Mouse (Mus musculus): ENCODE results near the gene Espnl.
A peak's percentile ranks its signal among the peaks of the same experiment; 100 is the strongest.

Espnl gene

GRCm38 (mm10) chr1:91380453-91381090 is 58.7 kb downstream of the Espnl start:
- DNase-seq (ENCODE audit: low read depth in 2 of 2, low spot score in 2 of 2): peak; percentile 32 to 60

- no peak for DNase-seq (ENCODE audit: low read depth in 2 of 2, low spot score in 2 of 2)
Measured at GRCm38 (mm10) chr1:91381091-91381471, 59.2 kb downstream of the Espnl start.

- DNase-seq (ENCODE audit: low read depth in 2 of 2, low spot score in 2 of 2): no peak
Measured at GRCm38 (mm10) chr1:91390369-91390768, 68.5 kb downstream of the Espnl start.

GRCm38 (mm10) chr1:91397927-91398259 is 76.0 kb downstream of the Espnl start:
- DNase-seq (ENCODE audit: low read depth in 2 of 2, low spot score in 2 of 2): no peak
